Mouse (Mus musculus): ENCODE results near the gene Pacsin2. TPM values are rescaled to one million over a fixed set of nuclear protein-coding genes. Genes with fewer than 3 reads are reported as not detected.

Gene Pacsin2
- total and polyA plus RNA-seq, 3 experiments, result 48.4 to 85.5 (median 53.7) TPM

GRCm38 (mm10) chr15:83383136-83383535 lies 81.3 kb downstream of the Pacsin2 start:
- Histone ChIP-seq H3K9me3 (replicated peaks; ENCODE audit: low read length) (peaks cover 3% of the 10 kb centered on the region), H3K4me2 (ENCODE audit: insufficient read depth, low read depth, poor library complexity, severe bottlenecking) (no peak overlapping the region), H3K79me2 (replicated peaks; ENCODE audit: control insufficient read depth, extremely low read depth, insufficient read depth, poor library complexity, severe bottlenecking) (no peaks in the 10 kb centered on the region), H3K9ac (ENCODE audit: insufficient read depth, low read depth) (no peak overlapping the region), H3K36me3 (replicated peaks in 1 of 2; ENCODE audit: control insufficient read depth in 1 of 2, insufficient read depth in 1 of 2, low read length in 1 of 2) (peaks cover 72 to 95% of the 10 kb centered on the region in 2 experiments), H3K27ac (ENCODE audit: insufficient read depth, low read depth) (no peak overlapping the region), H3K4me1 (ENCODE audit: control insufficient read depth in 1 of 2, insufficient read depth in 2 of 2) (no peaks in the 10 kb centered on the region), H3K4me3 (replicated peaks in 1 of 3; ENCODE audit: low read depth in 2 of 3, low read length in 2 of 3, poor library complexity in 1 of 3) (no peak overlapping the region), H3K27me3 (replicated peaks) (no peaks in the 10 kb centered on the region)
- TF ChIP-seq POLR2A (IDR thresholded peaks at IDR 0.05; ENCODE audit: low read depth, low read length), result no peak
- no peak for TF ChIP-seq ELF1 (IDR thresholded peaks at IDR 0.05; ENCODE audit: low read depth, low read length)
- no peak for TF ChIP-seq MEF2A (IDR thresholded peaks at IDR 0.05; ENCODE audit: borderline replicate concordance, low read depth, low read length)
- no peak for TF ChIP-seq PAX5 (IDR thresholded peaks at IDR 0.05; ENCODE audit: low read length)
- no peak for TF ChIP-seq MAFK (IDR thresholded peaks at IDR 0.05; ENCODE audit: insufficient replicate concordance, low read length)
- no peak for TF ChIP-seq EP300 (IDR thresholded peaks at IDR 0.05; ENCODE audit: low read length)
- no peak for TF ChIP-seq NELFE (IDR thresholded peaks at IDR 0.05; ENCODE audit: low read depth, low read length)
- no peak for TF ChIP-seq E2F4 (IDR thresholded peaks at IDR 0.05; ENCODE audit: insufficient replicate concordance, low read depth, low read length)
- no peak for TF ChIP-seq GABPA (IDR thresholded peaks at IDR 0.05; ENCODE audit: insufficient replicate concordance, low read depth, low read length)
- no peak for TF ChIP-seq RCOR1 (conservative IDR thresholded peaks at IDR 0.05; ENCODE audit: low read depth, low read length)
- no peak for TF ChIP-seq BHLHE40 (IDR thresholded peaks at IDR 0.05; ENCODE audit: low read depth, low read length)
- TF ChIP-seq ZMIZ1 (IDR thresholded peaks at IDR 0.05; ENCODE audit: low read depth, low read length), result no peak
- TF ChIP-seq TCF12 (IDR thresholded peaks at IDR 0.05; ENCODE audit: low read depth, low read length), result no peak
- no peak for TF ChIP-seq USF2 (conservative IDR thresholded peaks at IDR 0.05; ENCODE audit: low read depth, low read length)
- dilution Hi-C loops (cut with MboI; ENCODE audit: extremely low pct_ligation_motif_present, extremely low pct_unique_long_range_greater_than_20kb, low sequenced_read_pairs), result no loop called here
- no peak for DNase-seq (ENCODE audit: extremely low read depth)
- in situ Hi-C loops (cut with MboI; ENCODE audit: low pct_ligation_motif_present, low pct_unique_long_range_greater_than_20kb, low sequenced_read_pairs), result no loop called here

GRCm38 (mm10) chr15:83382467-83382866 lies 81.9 kb downstream of the Pacsin2 start:
- in situ Hi-C loops (cut with MboI; ENCODE audit: low pct_ligation_motif_present, low pct_unique_long_range_greater_than_20kb, low sequenced_read_pairs), result no loop called here
- no peak overlapping the region for H3K27ac ChIP-seq (ENCODE audit: insufficient read depth, low read depth)

More at GRCm38 (mm10) chr15:83382467-83382866, 81.9 kb downstream of the Pacsin2 start:
- H3K9ac ChIP-seq (ENCODE audit: insufficient read depth, low read depth), result no peak overlapping the region
- no peak for TF ChIP-seq TBP (conservative IDR thresholded peaks at IDR 0.05; ENCODE audit: low read depth, low read length)
- no peak for TF ChIP-seq UBTF (IDR thresholded peaks at IDR 0.05; ENCODE audit: low read depth, low read length)
- TF ChIP-seq MEF2A (IDR thresholded peaks at IDR 0.05; ENCODE audit: borderline replicate concordance, low read depth, low read length), result no peak
- no peak for TF ChIP-seq POLR2A (IDR thresholded peaks at IDR 0.05; ENCODE audit: low read depth, low read length)
- TF ChIP-seq TCF12 (IDR thresholded peaks at IDR 0.05; ENCODE audit: low read depth, low read length), result no peak
- no peak for TF ChIP-seq IRF4 (IDR thresholded peaks at IDR 0.05; ENCODE audit: low read depth, low read length)
- TF ChIP-seq E2F4 (IDR thresholded peaks at IDR 0.05; ENCODE audit: insufficient replicate concordance, low read depth, low read length), result no peak
- TF ChIP-seq POLR2AphosphoS2 (IDR thresholded peaks at IDR 0.05; ENCODE audit: low read depth, low read length), result no peak
- TF ChIP-seq ZNF384 (IDR thresholded peaks at IDR 0.05; ENCODE audit: low read depth, low read length), result no peak
- no peak for TF ChIP-seq RAD21 (IDR thresholded peaks at IDR 0.05; ENCODE audit: low read depth, low read length)
- TF ChIP-seq NELFE (IDR thresholded peaks at IDR 0.05; ENCODE audit: low read depth, low read length), result no peak
- no peak for TF ChIP-seq ZKSCAN1 (IDR thresholded peaks at IDR 0.05; ENCODE audit: borderline replicate concordance, low read depth, low read length)
- TF ChIP-seq USF1 (IDR thresholded peaks at IDR 0.05; ENCODE audit: low read depth, low read length), result no peak
- TF ChIP-seq HCFC1 (IDR thresholded peaks at IDR 0.05; ENCODE audit: low read depth, low read length), result no peak
- dilution Hi-C loops (cut with MboI; ENCODE audit: extremely low pct_ligation_motif_present, extremely low pct_unique_long_range_greater_than_20kb, low sequenced_read_pairs), result no loop called here
- H3K36me3 ChIP-seq (replicated peaks in 1 of 2; ENCODE audit: control insufficient read depth in 1 of 2, insufficient read depth in 1 of 2, low read length in 1 of 2), result peaks cover 72 to 95% of the 10 kb centered on the region in 2 experiments
- no peak overlapping the region for H3K4me2 ChIP-seq (ENCODE audit: insufficient read depth, low read depth, poor library complexity, severe bottlenecking)
- H3K9me3 ChIP-seq (replicated peaks; ENCODE audit: low read length), result peaks cover 3% of the 10 kb centered on the region
- H3K4me3 ChIP-seq (replicated peaks in 1 of 3; ENCODE audit: low read depth in 2 of 3, low read length in 2 of 3, poor library complexity in 1 of 3), result no peak overlapping the region
- no peaks in the 10 kb centered on the region for H3K79me2 ChIP-seq (replicated peaks; ENCODE audit: control insufficient read depth, extremely low read depth, insufficient read depth, poor library complexity, severe bottlenecking)
- H3K27me3 ChIP-seq (replicated peaks), result no peaks in the 10 kb centered on the region
- no peaks in the 10 kb centered on the region for H3K4me1 ChIP-seq (ENCODE audit: control insufficient read depth in 1 of 2, insufficient read depth in 2 of 2)
- DNase-seq (ENCODE audit: extremely low read depth), result no peak

Data from CH12.LX (cell line).